Mouse (Mus musculus) neutrophil, adult 5-6 weeks (primary cell): ENCODE results near the gene Lrfn1. TPM values are rescaled to one million over a fixed set of nuclear protein-coding genes. Genes with fewer than 3 reads are reported as not detected.

Experiments used
- ATAC-seq: fragments of 151-379, 151-347 bp; 2 replicates; pipeline ENCODE4 v1.8.0; 2017; ENCODE audit warnings: mild to moderate bottlenecking, moderate TSS enrichment; ENCODE audit not compliant: insufficient number of reproducible peaks, poor library complexity, low FRiP score, severe bottlenecking; ENCODE audit errors: extremely low read depth
- total RNA-seq: library from RNA; stranded (forward); fragments of 200-1000 nt; gene quantifications from 2 replicates; pipeline ENCODE4 v1.2.3, GENCODE M21; 2017

The Lrfn1 gene
- total RNA-seq, 1 experiment from 2014 or later = 0.47 TPM

GRCm38 (mm10) chr7:28444344-28444974 is 7.3 kb upstream of the Lrfn1 start:
- no peak for ATAC-seq

- peak; percentile 44 for ATAC-seq
Observed at GRCm38 (mm10) chr7:28446446-28446845, 5.3 kb upstream of the Lrfn1 start.

GRCm38 (mm10) chr7:28447101-28447830 is 4.5 kb upstream of the Lrfn1 start:
- no peak for ATAC-seq

- no peak for ATAC-seq
Observed at GRCm38 (mm10) chr7:28447865-28448820, 3.6 kb upstream of the Lrfn1 start.

- ATAC-seq = no peak
Observed at GRCm38 (mm10) chr7:28452361-28453005, 703 bp downstream of the Lrfn1 start.

- no peak for ATAC-seq
Observed at GRCm38 (mm10) chr7:28460361-28460760, 8.6 kb downstream of the Lrfn1 start.

- ATAC-seq = no peak
Observed at GRCm38 (mm10) chr7:28462769-28463168, 11.0 kb downstream of the Lrfn1 start.

- no peak for ATAC-seq
Observed at GRCm38 (mm10) chr7:28464416-28465212, 12.8 kb downstream of the Lrfn1 start.

GRCm38 (mm10) chr7:28466721-28467212 is 15.0 kb downstream of the Lrfn1 start:
- ATAC-seq = no peak

- no peak for ATAC-seq
Observed at GRCm38 (mm10) chr7:28467213-28467751, 15.5 kb downstream of the Lrfn1 start.

- no peak for ATAC-seq
Observed at GRCm38 (mm10) chr7:28476191-28476590, 24.4 kb downstream of the Lrfn1 start.

GRCm38 (mm10) chr7:28477363-28477762 is 25.6 kb downstream of the Lrfn1 start:
- ATAC-seq = peak; percentile 6; the same call in 1 of the 2 replicates

GRCm38 (mm10) chr7:28478854-28479253 is 27.1 kb downstream of the Lrfn1 start:
- ATAC-seq = no peak

- no peak for ATAC-seq
Observed at GRCm38 (mm10) chr7:28482854-28483253, 31.1 kb downstream of the Lrfn1 start.

GRCm38 (mm10) chr7:28484192-28484591 is 32.4 kb downstream of the Lrfn1 start:
- no peak for ATAC-seq

- ATAC-seq = no peak
Observed at GRCm38 (mm10) chr7:28488030-28488491, 36.3 kb downstream of the Lrfn1 start.

GRCm38 (mm10) chr7:28490410-28490809 is 38.6 kb downstream of the Lrfn1 start:
- peak; percentile 63; the same call in 1 of the 2 replicates for ATAC-seq

GRCm38 (mm10) chr7:28490903-28491302 is 39.1 kb downstream of the Lrfn1 start:
- ATAC-seq = no peak
